ENCODE assay signal across 8 mouse cellular contexts in the genomic region with DNA sequence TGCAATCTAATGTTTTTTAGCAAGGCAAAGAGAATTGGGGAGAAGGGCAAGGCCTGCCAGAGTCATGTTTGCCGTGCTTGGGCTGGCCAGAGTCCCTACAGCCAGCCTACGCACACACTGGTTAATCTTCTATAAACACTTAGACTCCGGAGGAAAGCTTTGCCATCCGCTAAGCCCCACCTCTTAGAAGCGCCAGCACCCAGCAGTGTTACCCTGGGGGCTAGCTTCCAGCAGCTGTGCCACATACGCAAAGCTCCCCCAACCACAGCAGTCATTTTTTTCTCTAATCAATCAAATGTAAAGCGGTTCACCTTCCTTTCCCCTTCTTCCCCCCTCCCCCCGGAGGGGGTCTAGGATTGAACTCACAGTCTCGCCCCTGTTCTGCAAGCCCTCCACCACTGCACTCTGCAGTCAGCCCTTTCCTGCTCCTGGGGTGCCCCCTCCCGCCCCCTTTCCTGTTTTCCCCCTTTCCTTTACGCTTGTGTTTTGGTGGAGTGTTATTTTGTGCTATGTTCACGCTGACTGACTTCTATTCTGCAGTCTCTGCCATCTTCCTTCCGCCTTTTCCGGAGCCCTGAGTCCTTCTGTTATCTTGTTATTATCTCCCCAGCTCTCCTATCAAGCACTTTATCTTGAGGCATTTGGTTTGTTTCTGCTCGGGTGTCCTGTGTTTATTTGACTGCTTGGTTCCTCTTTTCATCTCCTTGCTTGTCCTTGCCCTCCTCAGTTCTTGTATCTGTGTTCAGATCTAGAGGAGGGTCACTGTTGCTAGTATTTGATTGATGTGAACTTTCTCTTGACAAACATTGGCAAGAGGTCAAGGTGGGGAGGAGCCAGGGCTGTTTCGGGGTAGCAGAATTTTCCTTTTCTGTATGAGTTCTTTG. TPM values are rescaled to one million over a fixed set of nuclear protein-coding genes. Genes with fewer than 3 reads are reported as not detected.
A peak's percentile ranks its signal among the peaks of the same experiment; 100 is the strongest.
DNase-seq lines count a peak whose midpoint lies in the region; ATAC-seq lines count a peak whose summit lies in the region.

No protein-coding gene starts in this region.

- H3K4me3 ChIP-seq in heart, embryonic 12.5 days = no peak overlapping the region
- no peak overlapping the region for H3K4me3 ChIP-seq in liver, embryonic 11.5 days (ENCODE audit: low read depth, low read length)

- H3K9ac ChIP-seq in heart, embryonic 12.5 days = peak overlapping the region; percentile 49
- no peak overlapping the region for H3K9ac ChIP-seq in liver, embryonic 11.5 days (ENCODE audit: low read depth, low read length)

- no peaks in the 10 kb centered on the region for H3K36me3 ChIP-seq in heart, embryonic 12.5 days
- no peaks in the 10 kb centered on the region for H3K36me3 ChIP-seq in liver, embryonic 11.5 days (ENCODE audit: control insufficient read depth, insufficient read depth, low read length)

- WGBS in heart, embryonic 12.5 days = 9% methylated on average over 16 of the region's 16 CpGs
- WGBS in liver, embryonic 11.5 days = 3% methylated on average over 16 of the region's 16 CpGs

- peak overlapping the region; percentile 58 for H3K4me2 ChIP-seq in heart, embryonic 12.5 days
- peak overlapping the region; percentile 36 for H3K4me2 ChIP-seq in liver, embryonic 11.5 days

- H3K27ac ChIP-seq in heart, embryonic 12.5 days (ENCODE audit: poor library complexity, severe bottlenecking) = no peak overlapping the region
- 0 out of 2 replicates have a peak overlapping the region, but pooled peaks have one; percentile 2 for H3K27ac ChIP-seq in liver, embryonic 11.5 days (ENCODE audit: low read depth, low read length)

- peaks cover 40% of the 10 kb centered on the region for H3K4me1 ChIP-seq in heart, embryonic 12.5 days (replicated peaks)
- H3K4me1 ChIP-seq in liver, embryonic 11.5 days (replicated peaks; ENCODE audit: control insufficient read depth, insufficient read depth, low read length) = peaks cover 6% of the 10 kb centered on the region

- no peaks in the 10 kb centered on the region for H3K27me3 ChIP-seq in heart, embryonic 12.5 days (replicated peaks)
- no peaks in the 10 kb centered on the region for H3K27me3 ChIP-seq in liver, embryonic 11.5 days (replicated peaks; ENCODE audit: control insufficient read depth, insufficient read depth, low read length)

- DNase-seq in heart, adult 8-10 months (ENCODE audit: low spot score) = no peak
- peak; percentile 85 for DNase-seq in adrenal gland, adult 2 months
- DNase-seq in liver, embryonic 11.5 days (ENCODE audit: low spot score) = no peak
- DNase-seq in naive thymus-derived CD4-positive, alpha-beta T cell, adult 2 months (ENCODE audit: low read depth) = peak; percentile 61
- no peak for DNase-seq in left cerebral cortex, adult 9 months (ENCODE audit: low spot score in 2 of 2)

- ATAC-seq in heart, embryonic 12.5 days (ENCODE audit: insufficient number of reproducible peaks, low FRiP score) = no peak
- peak; percentile 39 to 66; a peak in 3 of 4 replicates for ATAC-seq in hematopoietic stem cell, adult 5-6 weeks (replicated peaks in 1 of 2; ENCODE audit: insufficient read depth in 1 of 2, low FRiP score in 2 of 2, low TSS enrichment in 1 of 2, low read depth in 1 of 2, poor library complexity in 2 of 2, severe bottlenecking in 2 of 2)
- ATAC-seq in liver, embryonic 11.5 days (replicated peaks; ENCODE audit: low FRiP score) = no peak
- no peak for ATAC-seq in frontal cortex, adult (ENCODE audit: low TSS enrichment)

- no peaks in the 10 kb centered on the region for H3K9me3 ChIP-seq in heart, embryonic 12.5 days (replicated peaks)
- no peaks in the 10 kb centered on the region for H3K9me3 ChIP-seq in liver, embryonic 11.5 days (ENCODE audit: control insufficient read depth, low read length)

RNA-seq across cellular contexts. Expression of a gene that starts 15.0 kb away (rescaled TPM):
- 0.33 and 0.36 TPM in 2 replicates for polyA plus RNA-seq in heart, embryonic 12.5 days (2016; fragmentation: Nextera tagmentation; extraction: Ambion mirVana)
- total RNA-seq in heart, adult 8-10 months (2022) = under 1 TPM in 1 of 4 experiments, not detected in 3; 0.09 TPM
- 1 to 10 TPM in 1 of 2 experiments, under 1 TPM in 1; 0.92 to 1.1 TPM for total RNA-seq in adrenal gland, adult 2 months (2021)
- polyA plus RNA-seq in adrenal gland, adult 2 months (2012; rRNA removed) = 3.2 and 3.7 TPM in 2 replicates
- total RNA-seq in hematopoietic stem cell, adult 5-6 weeks (2017) = not detected in 2 replicates
- polyA plus RNA-seq in liver, embryonic 11.5 days (2014; fragmentation: Nextera tagmentation; extraction: Ambion mirVana) = 0.07 and 0.17 TPM in 2 replicates

Comparison
In these comparisons a context has a peak if more than half of its experiments do, and no peak if none do; other contexts are left out.
1. ATAC-seq: peak in hematopoietic stem cell, adult 5-6 weeks (2 of 2); none in heart, embryonic 12.5 days (single experiment), liver, embryonic 11.5 days (single experiment) and frontal cortex, adult (single experiment).
2. DNase-seq: peak in adrenal gland, adult 2 months (single experiment) and naive thymus-derived CD4-positive, alpha-beta T cell, adult 2 months (single experiment); none in heart, adult 8-10 months (single experiment), liver, embryonic 11.5 days (single experiment) and left cerebral cortex, adult 9 months (0 of 2).